Mouse (Mus musculus) midbrain, embryonic 10.5 days (tissue): ENCODE results near the gene Mat2a. TPM values are rescaled to one million over a fixed set of nuclear protein-coding genes. Genes with fewer than 3 reads are reported as not detected.
A peak's percentile ranks its signal among the peaks of the same experiment; 100 is the strongest.
"Not testable (repeated sequence)": the region's sequence is repeated elsewhere in the genome, so short reads cannot be mapped to it uniquely, and the experiment has no call there.

ENCODE experiments used
- DNase-seq: peaks from one replicate; pipeline ENCODE4 v3.0.0-alpha.2; 2017; ENCODE audit warnings: low spot score
- H3K27ac ChIP-seq: fragments of 300-500 bp; sonication (generic); replicated peaks from 2 replicates; pipeline ENCODE4 v1.5.1; 2016; ENCODE audit warnings: mild to moderate bottlenecking
- H3K27me3 ChIP-seq: fragments of 300-500 bp; sonication (generic); 2 replicates; pipeline ENCODE4 v1.6.1; 2016; ENCODE audit warnings: low read depth, mild to moderate bottlenecking; ENCODE audit not compliant: poor library complexity, severe bottlenecking
- H3K36me3 ChIP-seq: fragments of 300-500 bp; sonication (generic); 2 replicates; pipeline ENCODE4 v1.6.1; 2016; ENCODE audit warnings: mild to moderate bottlenecking, moderate library complexity
- H3K4me1 ChIP-seq: fragments of 300-500 bp; sonication (generic); 2 replicates; pipeline ENCODE4 v1.6.1; 2016
- H3K4me3 ChIP-seq: fragments of 300-500 bp; sonication (generic); 2 replicates; pipeline ENCODE4 v1.5.1; 2016; ENCODE audit warnings: mild to moderate bottlenecking, moderate library complexity
- H3K9me3 ChIP-seq: fragments of 300-500 bp; sonication (generic); replicated peaks from 2 replicates; pipeline ENCODE4 v1.6.1; 2016; ENCODE audit warnings: mild to moderate bottlenecking
- WGBS: fragments of 180-500 bp; shearing (Covaris S2); methylation state at CpG from one replicate; pipeline ENCODE4 v1.1.7; 2016; 5-methylcytosine and 5-hydroxymethylcytosine counted together
- polyA plus RNA-seq: library from polyadenylated mRNA; unstranded; fragments of >200 nt; fragmentation: Nextera tagmentation; extraction: Ambion mirVana; gene quantifications from 2 replicates; pipeline ENCODE4 v1.2.1, GENCODE M21; 2016

The Mat2a gene
- polyA plus RNA-seq, 1 experiment from 2014 or later, result 431 TPM

GRCm38 (mm10) chr6:72452329-72452728 lies 13.0 kb upstream of the Mat2a start:
- no peaks in the 10 kb centered on the region for H3K27me3 ChIP-seq
- no peak for DNase-seq
- H3K4me1 ChIP-seq, result peaks cover 11% of the 10 kb centered on the region; the same call in 1 of the 2 replicates
- H3K36me3 ChIP-seq, result no peaks in the 10 kb centered on the region
- 83% methylated on average over 2 of the region's 2 CpGs for WGBS
- no peak overlapping the region for H3K4me3 ChIP-seq
- no peaks in the 10 kb centered on the region for H3K9me3 ChIP-seq
- no peak overlapping the region for H3K27ac ChIP-seq

- peaks cover 11% of the 10 kb centered on the region; the same call in 1 of the 2 replicates for H3K4me1 ChIP-seq
- not testable (repeated sequence) for H3K9me3 ChIP-seq, DNase-seq, H3K36me3 ChIP-seq, H3K27me3 ChIP-seq, H3K27ac ChIP-seq, H3K4me3 ChIP-seq
- 76% methylated on average over 2 of the region's 2 CpGs for WGBS
Measured at GRCm38 (mm10) chr6:72451778-72452177, 12.4 kb upstream of the Mat2a start.

GRCm38 (mm10) chr6:72447487-72447886 lies 8.1 kb upstream of the Mat2a start:
- 84% methylated on average over 2 of the region's 2 CpGs for WGBS
- Histone ChIP-seq H3K4me3 (no peak overlapping the region), H3K9me3 (no peaks in the 10 kb centered on the region), H3K27ac (no peak overlapping the region), H3K27me3 (no peaks in the 10 kb centered on the region), H3K36me3 (no peaks in the 10 kb centered on the region), H3K4me1 (no peaks in the 10 kb centered on the region)
- DNase-seq, result no peak

- Histone ChIP-seq H3K4me3 (no peak overlapping the region), H3K4me1 (peaks cover 11% of the 10 kb centered on the region), H3K36me3 (no peaks in the 10 kb centered on the region), H3K27ac (no peak overlapping the region), H3K27me3 (no peaks in the 10 kb centered on the region), H3K9me3 (no peaks in the 10 kb centered on the region)
- DNase-seq, result no peak
Measured at GRCm38 (mm10) chr6:72445011-72445410, 5.7 kb upstream of the Mat2a start.

GRCm38 (mm10) chr6:72442921-72443604 lies 3.7 kb upstream of the Mat2a start:
- peaks cover 3% of the 10 kb centered on the region for H3K36me3 ChIP-seq
- H3K9me3 ChIP-seq, result no peaks in the 10 kb centered on the region
- 88% methylated on average over 1 of the region's 1 CpGs for WGBS
- no peaks in the 10 kb centered on the region for H3K27me3 ChIP-seq
- no peak overlapping the region for H3K4me3 ChIP-seq
- peaks cover 18% of the 10 kb centered on the region for H3K4me1 ChIP-seq
- no peak for DNase-seq
- H3K27ac ChIP-seq, result no peak overlapping the region

GRCm38 (mm10) chr6:72440186-72440990 lies 1.0 kb upstream of the Mat2a start:
- Histone ChIP-seq H3K27ac (peak overlapping the region; percentile 99), H3K9me3 (no peaks in the 10 kb centered on the region), H3K27me3 (no peaks in the 10 kb centered on the region), H3K4me3 (peak overlapping the region; percentile 89), H3K36me3 (peaks cover 29% of the 10 kb centered on the region), H3K4me1 (peaks cover 34% of the 10 kb centered on the region)
- WGBS, result 13% methylated on average over 17 of the region's 17 CpGs
- DNase-seq, result peak; percentile 36

GRCm38 (mm10) chr6:72438862-72439354 lies 450 bp downstream of the Mat2a start:
- Histone ChIP-seq H3K36me3 (peaks cover 44% of the 10 kb centered on the region), H3K9me3 (no peaks in the 10 kb centered on the region), H3K4me3 (peak overlapping the region; percentile 89), H3K27ac (peak overlapping the region; percentile 99), H3K4me1 (peaks cover 34% of the 10 kb centered on the region), H3K27me3 (no peaks in the 10 kb centered on the region)
- DNase-seq, result peak; percentile 80
- WGBS, result under 1% methylated on average over 57 of the region's 57 CpGs

- peak overlapping the region; percentile 89 for H3K4me3 ChIP-seq
- H3K36me3 ChIP-seq, result peaks cover 50% of the 10 kb centered on the region
- no peak for DNase-seq
- H3K4me1 ChIP-seq, result peaks cover 34% of the 10 kb centered on the region
- no peaks in the 10 kb centered on the region for H3K9me3 ChIP-seq
- peak overlapping the region; percentile 99 for H3K27ac ChIP-seq
- H3K27me3 ChIP-seq, result no peaks in the 10 kb centered on the region
- 7% methylated on average over 5 of the region's 5 CpGs for WGBS
Measured at GRCm38 (mm10) chr6:72438226-72438625, 1.1 kb downstream of the Mat2a start.

GRCm38 (mm10) chr6:72432153-72432552 lies 7.2 kb downstream of the Mat2a start:
- Histone ChIP-seq H3K9me3 (no peaks in the 10 kb centered on the region), H3K4me1 (peaks cover 6% of the 10 kb centered on the region), H3K27me3 (no peaks in the 10 kb centered on the region), H3K36me3 (peaks cover 98% of the 10 kb centered on the region), H3K4me3 (no peak overlapping the region), H3K27ac (no peak overlapping the region)
- 86% methylated on average over 2 of the region's 2 CpGs for WGBS
- no peak for DNase-seq

GRCm38 (mm10) chr6:72430989-72431921 lies 8.1 kb downstream of the Mat2a start:
- DNase-seq, result no peak
- Histone ChIP-seq H3K9me3 (no peaks in the 10 kb centered on the region), H3K36me3 (peaks cover 98% of the 10 kb centered on the region), H3K4me3 (no peak overlapping the region), H3K27ac (no peak overlapping the region), H3K4me1 (no peaks in the 10 kb centered on the region), H3K27me3 (no peaks in the 10 kb centered on the region)
- 44% methylated on average over 5 of the region's 5 CpGs for WGBS

- H3K36me3 ChIP-seq, result peaks cover 98% of the 10 kb centered on the region
Measured at GRCm38 (mm10) chr6:72429061-72429842, 10.1 kb downstream of the Mat2a start.

GRCm38 (mm10) chr6:72428036-72428435 lies 11.3 kb downstream of the Mat2a start:
- Histone ChIP-seq H3K27ac (no peak overlapping the region), H3K36me3 (peaks cover 98% of the 10 kb centered on the region), H3K27me3 (no peaks in the 10 kb centered on the region), H3K4me1 (no peaks in the 10 kb centered on the region), H3K4me3 (no peak overlapping the region), H3K9me3 (no peaks in the 10 kb centered on the region)
- 39% methylated on average over 8 of the region's 8 CpGs for WGBS
- peak; percentile 70 for DNase-seq

More at GRCm38 (mm10) chr6:72429061-72429842, 10.1 kb downstream of the Mat2a start:
- Histone ChIP-seq H3K4me1 (no peaks in the 10 kb centered on the region), H3K27ac (no peak overlapping the region), H3K27me3 (no peaks in the 10 kb centered on the region), H3K9me3 (no peaks in the 10 kb centered on the region), H3K4me3 (no peak overlapping the region)
- 91% methylated on average over 21 of the region's 21 CpGs for WGBS
- no peak for DNase-seq
